Mouse (Mus musculus): Measurements from ENCODE around the gene Chd3. TPM values are rescaled to one million over a fixed set of nuclear protein-coding genes. Genes with fewer than 3 reads are reported as not detected.
A peak's percentile ranks its signal among the peaks of the same experiment; 100 is the strongest.

Gene Chd3
- polyA plus RNA-seq, 1 experiment from 2014 or later = 88.3 TPM

GRCm38 (mm10) chr11:69411538-69412203 lies 42.5 kb upstream of the Chd3 start:
- peak overlapping the region; percentile 98 for H3K27ac ChIP-seq (replicated peaks)
- no peaks in the 10 kb centered on the region for H3K9me3 ChIP-seq (replicated peaks)
- peak overlapping the region; percentile 75 for H3K4me3 ChIP-seq (replicated peaks)
- peak overlapping the region; percentile 84 for H3K9ac ChIP-seq
- no peak for ATAC-seq (ENCODE audit: insufficient number of reproducible peaks, low FRiP score, low TSS enrichment, low read depth)
- peaks cover 20% of the 10 kb centered on the region for H3K36me3 ChIP-seq
- no peaks in the 10 kb centered on the region for H3K27me3 ChIP-seq
- H3K4me1 ChIP-seq = peaks cover 71% of the 10 kb centered on the region
- peak overlapping the region; percentile 94 for H3K4me2 ChIP-seq (replicated peaks)
- under 1% methylated on average over 39 of the region's 39 CpGs for WGBS

- Histone ChIP-seq H3K36me3 (peaks cover 25% of the 10 kb centered on the region), H3K27ac (replicated peaks) (peak overlapping the region; percentile 98), H3K27me3 (no peaks in the 10 kb centered on the region), H3K4me2 (replicated peaks) (peak overlapping the region; percentile 94), H3K4me1 (peaks cover 67% of the 10 kb centered on the region), H3K9ac (peak overlapping the region; percentile 84), H3K4me3 (replicated peaks) (peak overlapping the region; percentile 75), H3K9me3 (replicated peaks) (no peaks in the 10 kb centered on the region)
- peak; percentile 59 for ATAC-seq (ENCODE audit: insufficient number of reproducible peaks, low FRiP score, low TSS enrichment, low read depth)
- WGBS = under 1% methylated on average over 26 of the region's 26 CpGs
These were observed 41.9 kb upstream of the Chd3 start for GRCm38 (mm10) chr11:69411073-69411535.

DNA sequence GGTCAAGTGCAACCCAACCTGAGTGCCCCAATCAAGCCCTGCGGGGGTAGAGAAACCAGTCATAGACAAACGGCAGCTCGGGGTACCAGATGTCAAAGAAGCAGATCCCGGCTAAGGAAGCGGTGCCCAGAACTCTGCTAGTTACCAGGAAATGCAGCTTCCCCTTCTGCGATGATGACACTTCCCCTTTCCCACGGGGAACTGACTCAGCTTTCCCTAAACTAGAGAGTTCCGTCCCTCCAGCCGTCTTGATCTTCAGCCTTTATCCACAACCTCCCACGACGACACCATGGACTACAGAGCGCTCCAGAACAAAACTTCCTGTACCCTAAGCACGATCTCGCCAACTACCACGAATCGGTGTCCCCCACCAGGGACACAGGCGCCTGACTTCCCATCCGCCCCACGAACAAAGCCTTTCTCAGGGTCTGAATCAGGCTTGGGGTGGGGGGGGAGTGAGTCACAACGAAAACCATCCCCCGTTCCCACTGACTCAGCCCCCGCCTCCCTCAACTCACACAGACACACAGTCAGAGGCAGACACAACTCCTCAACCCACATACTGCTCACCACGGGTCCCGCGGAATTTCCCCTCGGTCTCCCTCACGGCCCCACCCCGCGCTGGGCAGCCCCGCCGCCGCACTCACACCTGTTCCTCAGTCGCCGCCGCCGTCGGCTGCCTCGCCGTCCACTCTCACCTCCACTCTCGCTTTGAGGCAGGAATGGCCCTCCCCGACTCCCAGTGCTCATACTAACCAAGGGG lies 41.3 kb upstream of the Chd3 start:
- H3K9ac ChIP-seq = peak overlapping the region; percentile 84
- 0 out of 2 replicates have a peak, but pooled peaks have one; percentile 3 for ATAC-seq (ENCODE audit: insufficient number of reproducible peaks, low FRiP score, low TSS enrichment, low read depth)
- peak overlapping the region; percentile 98 for H3K27ac ChIP-seq (replicated peaks)
- WGBS = under 1% methylated on average over 41 of the region's 41 CpGs
- H3K27me3 ChIP-seq = no peaks in the 10 kb centered on the region
- peaks cover 66% of the 10 kb centered on the region for H3K4me1 ChIP-seq
- H3K9me3 ChIP-seq (replicated peaks) = no peaks in the 10 kb centered on the region
- peaks cover 31% of the 10 kb centered on the region for H3K36me3 ChIP-seq
- peak overlapping the region; percentile 94 for H3K4me2 ChIP-seq (replicated peaks)
- peak overlapping the region; percentile 75 for H3K4me3 ChIP-seq (replicated peaks)

GRCm38 (mm10) chr11:69410045-69410309 lies 40.8 kb upstream of the Chd3 start:
- Histone ChIP-seq H3K9me3 (replicated peaks) (no peaks in the 10 kb centered on the region), H3K4me1 (peaks cover 61% of the 10 kb centered on the region), H3K4me2 (replicated peaks) (peak overlapping the region; percentile 94), H3K27me3 (no peaks in the 10 kb centered on the region), H3K27ac (replicated peaks) (peak overlapping the region; percentile 98), H3K9ac (peak overlapping the region; percentile 84), H3K4me3 (replicated peaks) (peak overlapping the region; percentile 75), H3K36me3 (peaks cover 37% of the 10 kb centered on the region)
- no peak for ATAC-seq (ENCODE audit: insufficient number of reproducible peaks, low FRiP score, low TSS enrichment, low read depth)
- WGBS = under 1% methylated on average over 18 of the region's 18 CpGs

- Histone ChIP-seq H3K9me3 (replicated peaks) (no peaks in the 10 kb centered on the region), H3K4me1 (peaks cover 56% of the 10 kb centered on the region), H3K9ac (peak overlapping the region; percentile 84), H3K4me3 (replicated peaks) (peak overlapping the region; percentile 75), H3K27me3 (no peaks in the 10 kb centered on the region), H3K27ac (replicated peaks) (peak overlapping the region; percentile 98), H3K4me2 (replicated peaks) (peak overlapping the region; percentile 94), H3K36me3 (peaks cover 41% of the 10 kb centered on the region)
- under 1% methylated on average over 39 of the region's 46 CpGs for WGBS
- ATAC-seq (ENCODE audit: insufficient number of reproducible peaks, low FRiP score, low TSS enrichment, low read depth) = peak; percentile 32
These were observed 40.3 kb upstream of the Chd3 start for GRCm38 (mm10) chr11:69409378-69410044.

DNA sequence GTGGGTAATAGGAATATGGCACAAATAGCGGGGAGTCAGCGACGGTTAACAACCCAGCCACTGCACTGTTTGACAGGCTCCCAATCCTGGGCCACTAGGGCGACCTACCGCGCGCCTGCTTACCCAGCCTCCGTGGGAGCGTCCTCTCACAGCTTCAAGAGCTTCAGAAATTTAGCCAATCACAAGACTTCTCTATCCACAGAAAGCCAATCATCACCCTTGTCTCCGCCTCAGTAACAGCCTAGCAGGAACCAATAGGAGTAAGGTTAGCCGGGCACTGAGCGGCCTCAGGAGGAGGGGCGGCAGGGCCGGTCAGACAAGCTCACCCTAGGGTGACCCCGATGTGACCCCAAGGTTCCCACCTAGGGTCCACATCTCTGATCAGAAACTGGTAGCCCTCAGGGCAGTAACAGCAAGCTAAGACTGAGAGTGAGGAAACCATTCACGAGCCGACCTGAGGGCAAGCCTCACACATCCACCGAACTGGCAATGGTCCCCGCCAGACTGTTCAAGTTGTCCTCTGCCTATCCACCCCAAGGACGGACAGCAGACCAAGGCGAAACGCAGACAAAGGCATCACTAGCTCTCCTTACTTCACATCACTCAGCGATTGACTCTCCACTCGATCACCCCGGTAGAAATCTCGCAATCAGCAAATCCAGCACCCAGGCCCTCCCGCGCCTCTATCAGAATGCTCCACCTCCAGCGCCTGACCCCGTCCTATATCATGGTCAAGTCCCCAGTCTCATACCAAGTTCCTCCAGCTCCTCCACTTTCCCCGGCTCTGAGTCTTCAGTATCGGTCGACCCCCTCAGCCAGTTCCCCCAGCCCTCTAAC lies 39.6 kb upstream of the Chd3 start:
- Histone ChIP-seq H3K9ac (peak overlapping the region; percentile 84), H3K4me2 (replicated peaks) (peak overlapping the region; percentile 94), H3K27me3 (no peaks in the 10 kb centered on the region), H3K27ac (replicated peaks) (peak overlapping the region; percentile 98), H3K4me3 (replicated peaks) (peak overlapping the region; percentile 75), H3K4me1 (peaks cover 49% of the 10 kb centered on the region), H3K36me3 (peaks cover 49% of the 10 kb centered on the region), H3K9me3 (replicated peaks) (no peaks in the 10 kb centered on the region)
- peak; percentile 63 for ATAC-seq (ENCODE audit: insufficient number of reproducible peaks, low FRiP score, low TSS enrichment, low read depth)
- 2% methylated on average over 33 of the region's 33 CpGs for WGBS

GRCm38 (mm10) chr11:69407724-69408004 lies 38.5 kb upstream of the Chd3 start:
- Histone ChIP-seq H3K4me2 (replicated peaks) (peak overlapping the region; percentile 94; the same call in 1 of the 2 replicates), H3K9me3 (replicated peaks) (no peaks in the 10 kb centered on the region), H3K36me3 (peaks cover 52% of the 10 kb centered on the region), H3K27ac (replicated peaks) (no peak overlapping the region), H3K27me3 (no peaks in the 10 kb centered on the region), H3K4me1 (peaks cover 38% of the 10 kb centered on the region), H3K4me3 (replicated peaks) (no peak overlapping the region), H3K9ac (peak overlapping the region; percentile 84; the same call in 1 of the 2 replicates)
- WGBS = 77% methylated on average over 4 of the region's 4 CpGs
- ATAC-seq (ENCODE audit: insufficient number of reproducible peaks, low FRiP score, low TSS enrichment, low read depth) = no peak

- Histone ChIP-seq H3K4me1 (peaks cover 32% of the 10 kb centered on the region), H3K36me3 (peaks cover 56% of the 10 kb centered on the region), H3K9ac (no peak overlapping the region), H3K27ac (replicated peaks) (no peak overlapping the region), H3K27me3 (no peaks in the 10 kb centered on the region), H3K9me3 (replicated peaks) (no peaks in the 10 kb centered on the region), H3K4me3 (replicated peaks) (no peak overlapping the region), H3K4me2 (replicated peaks) (no peak overlapping the region)
- 85% methylated on average over 14 of the region's 16 CpGs for WGBS
- no peak for ATAC-seq (ENCODE audit: insufficient number of reproducible peaks, low FRiP score, low TSS enrichment, low read depth)
These were observed 37.9 kb upstream of the Chd3 start for GRCm38 (mm10) chr11:69406867-69407723.

GRCm38 (mm10) chr11:69406282-69406681 lies 37.1 kb upstream of the Chd3 start:
- Histone ChIP-seq H3K4me2 (replicated peaks) (no peak overlapping the region), H3K9ac (no peak overlapping the region), H3K27ac (replicated peaks) (no peak overlapping the region), H3K27me3 (no peaks in the 10 kb centered on the region), H3K36me3 (peaks cover 65% of the 10 kb centered on the region), H3K9me3 (replicated peaks) (no peaks in the 10 kb centered on the region), H3K4me3 (replicated peaks) (no peak overlapping the region), H3K4me1 (peaks cover 28% of the 10 kb centered on the region)
- ATAC-seq (ENCODE audit: insufficient number of reproducible peaks, low FRiP score, low TSS enrichment, low read depth) = no peak
- WGBS = 81% methylated on average over 19 of the region's 19 CpGs

DNA sequence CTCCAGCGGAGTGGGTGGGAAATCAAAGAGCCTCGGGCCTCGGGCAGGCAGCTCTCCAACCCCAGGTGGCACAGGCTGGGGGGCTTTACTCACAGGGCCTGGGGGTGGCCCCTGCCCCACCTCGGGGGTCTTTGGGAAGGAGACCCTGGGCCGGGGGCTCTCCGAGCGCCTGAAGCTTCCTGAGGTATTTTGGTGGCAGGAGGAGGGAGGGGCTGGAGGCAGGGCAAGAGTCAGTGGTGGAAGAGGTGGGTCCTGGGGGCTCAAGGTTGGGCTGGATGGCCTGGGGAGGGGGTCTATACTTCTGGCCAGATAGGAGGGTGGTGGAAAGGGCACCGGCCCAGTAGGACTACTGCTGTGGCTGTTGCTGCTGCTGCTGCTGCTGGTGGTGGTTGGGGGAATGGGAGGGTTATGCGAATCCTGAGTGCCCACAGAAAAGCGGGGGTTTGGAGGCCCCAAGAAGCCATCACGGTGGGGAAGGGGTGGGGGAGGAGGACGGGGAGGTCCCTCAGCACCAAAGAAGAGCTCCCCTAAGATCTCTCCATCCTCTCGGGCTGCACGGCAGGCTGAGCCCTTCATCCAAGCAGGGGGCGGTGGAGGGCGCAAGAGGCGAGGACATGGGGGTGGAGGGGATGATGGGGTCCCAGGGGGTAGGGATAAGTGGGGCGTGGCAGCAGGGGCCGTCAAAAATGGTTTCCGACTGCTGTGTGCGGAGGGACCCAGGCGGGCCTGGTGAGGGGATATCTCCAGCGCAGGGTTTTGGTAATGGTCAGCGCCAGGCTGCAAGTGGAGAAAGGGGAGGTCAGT lies 36.4 kb upstream of the Chd3 start:
- 87% methylated on average over 24 of the region's 24 CpGs for WGBS
- Histone ChIP-seq H3K9me3 (replicated peaks) (no peaks in the 10 kb centered on the region), H3K4me2 (replicated peaks) (no peak overlapping the region), H3K9ac (no peak overlapping the region), H3K27ac (replicated peaks) (no peak overlapping the region), H3K4me1 (peaks cover 29% of the 10 kb centered on the region), H3K4me3 (replicated peaks) (no peak overlapping the region), H3K27me3 (no peaks in the 10 kb centered on the region), H3K36me3 (peaks cover 71% of the 10 kb centered on the region)
- ATAC-seq (ENCODE audit: insufficient number of reproducible peaks, low FRiP score, low TSS enrichment, low read depth) = no peak
